Mouse (Mus musculus) right cerebral cortex, postnatal 36 days (tissue): ENCODE measurements around the gene Plekhs1.
"Not testable (repeated sequence)": the region's sequence is repeated elsewhere in the genome, so short reads cannot be mapped to it uniquely, and the experiment has no call there.

Experiments used
- DNase-seq, 2 experiments: peaks; one replicate each; pipeline ENCODE4 v3.0.0; 2022; ENCODE audit warnings: low spot score in 2 of 2, mixed read lengths in 1 of 2

The Plekhs1 gene

DNA sequence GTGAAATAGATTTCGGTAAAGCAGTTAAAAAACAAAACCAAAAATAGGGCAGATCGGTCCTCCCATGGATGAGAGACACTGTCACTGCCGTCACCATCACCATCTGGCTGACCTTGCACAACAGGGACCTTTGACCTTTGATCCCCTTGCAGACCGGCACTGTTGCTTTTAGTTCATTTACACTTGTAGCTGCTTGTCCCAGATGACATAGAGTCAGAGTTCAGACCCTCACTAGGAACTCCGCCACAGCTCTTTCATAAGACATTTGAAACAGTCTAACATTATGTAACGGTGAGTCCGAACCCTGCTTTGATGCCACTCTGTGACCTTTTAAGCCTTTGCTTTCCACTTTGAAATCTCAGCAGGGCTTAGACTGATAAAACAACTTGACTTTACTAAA lies 58.0 kb downstream of the Plekhs1 start:
- DNase-seq, result not testable (repeated sequence)

DNA sequence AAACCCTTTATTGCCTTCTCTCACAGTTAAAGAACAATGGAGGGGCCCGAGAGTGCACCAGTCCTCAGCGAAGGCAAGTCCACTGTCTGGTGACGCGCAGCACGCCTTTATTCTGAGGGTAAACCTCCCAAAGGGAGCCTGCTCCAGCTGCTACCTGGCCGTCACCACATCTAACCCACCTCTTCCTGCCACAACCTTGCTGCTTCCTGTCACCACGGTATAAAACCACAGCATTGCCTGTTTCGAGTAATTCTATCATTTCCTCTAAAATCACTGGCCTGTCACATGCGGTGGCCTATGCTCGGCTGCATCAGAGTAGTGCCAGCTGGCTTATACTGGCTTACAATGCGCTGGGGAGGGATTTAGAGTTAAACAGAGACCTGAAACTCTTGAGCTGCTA lies 69.1 kb downstream of the Plekhs1 start:
- not testable (repeated sequence) for DNase-seq

DNA sequence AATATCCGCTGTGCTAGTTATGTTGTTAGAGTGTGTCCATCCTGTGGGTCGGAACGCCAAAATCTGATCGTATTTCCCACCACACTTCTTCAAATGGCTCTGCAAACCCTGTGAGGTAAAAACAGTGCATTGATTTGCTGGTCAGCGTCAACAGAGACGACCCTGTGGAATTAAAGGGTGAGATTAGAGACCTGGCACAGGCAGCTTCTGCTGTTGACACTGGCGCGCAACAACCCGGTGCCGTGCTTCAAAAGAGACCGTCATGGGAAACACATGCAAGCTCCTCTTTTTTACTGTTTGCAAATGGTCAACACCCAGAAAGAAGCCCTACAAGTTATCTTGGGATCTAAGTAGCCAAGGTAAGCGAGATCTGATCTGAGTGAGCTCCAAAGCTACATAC lies 69.8 kb downstream of the Plekhs1 start:
- DNase-seq, result no peak

DNA sequence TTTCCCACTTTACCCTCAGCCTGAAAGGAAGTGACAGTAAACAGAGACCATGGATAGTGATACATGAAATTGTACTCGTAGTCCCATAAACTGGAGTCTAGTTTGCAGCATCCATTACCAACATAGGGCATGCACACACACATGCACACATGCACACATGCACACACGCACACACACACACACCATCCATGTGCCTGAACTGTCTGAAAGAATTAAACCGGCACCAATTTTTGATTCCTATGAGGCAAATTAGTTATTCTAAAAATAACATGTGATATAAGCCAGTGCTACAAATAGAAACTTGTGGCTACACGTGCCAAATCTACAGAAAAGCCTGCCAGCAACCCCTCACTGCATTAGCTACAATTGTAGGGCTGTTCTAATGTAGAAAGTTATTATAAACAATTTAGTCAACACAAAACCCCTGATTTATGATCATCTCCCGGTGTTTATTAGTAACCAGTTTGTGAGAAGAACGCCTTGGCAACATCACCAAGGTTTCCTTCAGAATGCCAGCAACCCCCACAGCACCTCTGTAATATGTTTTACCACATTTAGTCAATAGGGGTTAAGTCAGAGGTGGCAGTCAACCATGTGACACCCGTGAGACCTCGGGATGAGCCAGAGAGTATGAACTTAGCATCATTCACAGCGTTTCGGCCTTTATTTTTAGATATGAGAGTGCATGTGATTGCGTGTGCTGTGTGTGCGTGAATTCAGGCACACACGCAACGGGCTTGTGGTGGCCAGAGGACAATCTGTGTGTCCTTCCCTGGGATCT lies 72.0 kb downstream of the Plekhs1 start:
- no peak for DNase-seq

DNA sequence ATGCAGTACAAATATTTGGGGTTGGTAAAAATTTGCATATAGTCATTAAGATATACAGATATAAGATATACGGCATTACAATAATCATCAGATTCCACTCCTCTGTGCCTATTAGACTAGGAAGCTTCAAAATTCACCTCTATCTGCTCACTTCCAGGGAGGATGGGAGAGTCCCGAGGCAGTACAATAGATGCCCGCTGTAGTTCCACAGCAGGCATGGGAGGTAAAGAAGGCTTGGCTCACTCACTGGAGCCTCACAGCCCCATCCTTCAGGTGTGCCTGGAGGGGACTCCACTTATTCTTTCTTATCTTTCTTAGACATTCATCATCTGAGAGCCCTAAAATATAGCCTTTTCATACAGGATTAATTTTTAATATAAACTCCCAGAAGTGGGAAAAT lies 72.9 kb downstream of the Plekhs1 start:
- no peak for DNase-seq

DNA sequence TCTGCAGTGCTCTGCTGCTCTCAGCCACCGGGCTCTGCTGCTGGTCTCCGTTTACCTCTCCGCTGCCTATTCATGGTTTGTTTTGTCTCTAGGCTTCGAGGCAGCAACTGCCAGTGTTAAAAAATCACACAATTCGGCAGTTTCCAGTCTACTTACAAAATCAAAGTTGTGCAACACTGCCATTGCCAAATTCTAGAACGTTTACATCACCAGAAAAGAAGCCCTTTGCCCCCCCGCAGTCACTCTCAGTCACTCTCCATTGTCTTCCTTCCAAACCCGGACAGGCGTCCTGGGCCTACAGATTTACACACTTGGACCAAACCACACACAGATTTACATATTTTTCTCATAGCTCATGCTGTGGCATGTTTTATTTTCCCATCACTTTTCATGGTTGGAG lies 73.6 kb downstream of the Plekhs1 start:
- DNase-seq, result no peak

DNA sequence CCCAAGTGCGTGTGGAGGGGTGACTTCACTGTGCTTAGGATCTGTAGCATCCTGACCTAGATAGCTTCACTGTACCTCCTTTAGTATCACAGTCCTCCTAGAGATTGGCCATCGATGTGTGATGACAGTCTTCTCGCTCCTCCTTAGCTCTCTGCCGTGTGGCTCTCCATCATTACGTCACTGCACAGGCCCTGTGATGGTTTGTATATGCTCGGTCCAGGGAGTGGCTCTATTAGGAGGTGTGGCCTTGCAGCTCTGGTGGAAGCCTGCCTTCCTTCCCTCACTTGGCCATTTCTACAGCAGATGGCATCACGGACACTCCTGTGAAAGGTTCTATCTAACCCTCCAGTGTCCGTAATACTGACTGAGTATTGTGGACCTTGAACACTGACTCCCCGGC lies 74.3 kb downstream of the Plekhs1 start:
- DNase-seq, result no peak
